Mouse (Mus musculus) liver, embryonic 16.5 days (tissue): ENCODE measurements around the gene Mrpl38. TPM values are rescaled to one million over a fixed set of nuclear protein-coding genes. Genes with fewer than 3 reads are reported as not detected.

ENCODE experiments used
- ATAC-seq: fragments of 200-750 bp; cut with Nextera tagmentation; 2 replicates; pipeline ENCODE4 v1.8.0; 2017; ENCODE audit warnings: low read depth, mild to moderate bottlenecking, moderate number of reproducible peaks, moderate library complexity
- H3K27ac ChIP-seq: fragments of 300-500 bp; sonication (generic); 2 replicates; pipeline ENCODE4 v1.5.1; 2014; ENCODE audit warnings: mild to moderate bottlenecking, low read length
- H3K27me3 ChIP-seq: fragments of 300-500 bp; sonication (generic); 2 replicates; pipeline ENCODE4 v1.6.1; 2014; ENCODE audit warnings: low read depth, low read length, mixed read lengths; ENCODE audit not compliant: control insufficient read depth, insufficient read depth
- H3K36me3 ChIP-seq: fragments of 300-500 bp; sonication (generic); 2 replicates; pipeline ENCODE4 v1.6.1; 2014; ENCODE audit warnings: mild to moderate bottlenecking; ENCODE audit not compliant: control insufficient read depth, insufficient read depth
- H3K4me1 ChIP-seq: fragments of 300-500 bp; sonication (generic); 2 replicates; pipeline ENCODE4 v1.6.1; 2014; ENCODE audit warnings: low read depth, low read length, mixed read lengths; ENCODE audit not compliant: control insufficient read depth
- H3K4me2 ChIP-seq: fragments of 300-500 bp; sonication (generic); 2 replicates; pipeline ENCODE4 v1.6.1; 2014; ENCODE audit warnings: low read depth, low read length, mixed read lengths
- H3K4me3 ChIP-seq: fragments of 300-500 bp; sonication (generic); 2 replicates; pipeline ENCODE4 v1.5.1; 2014; ENCODE audit warnings: low read depth, mild to moderate bottlenecking, low read length
- H3K9ac ChIP-seq: fragments of 300-500 bp; sonication (generic); 2 replicates; pipeline ENCODE4 v1.6.1; 2014; ENCODE audit warnings: low read depth, low read length
- H3K9me3 ChIP-seq: fragments of 300-500 bp; sonication (generic); replicated peaks from 2 replicates; pipeline ENCODE4 v1.6.1; 2016; ENCODE audit warnings: low read length; ENCODE audit not compliant: control insufficient read depth
- WGBS: fragments of 180-500 bp; shearing (Covaris S2); extraction: QIAGEN DNeasy Blood & Tissue Kit; methylation state at CpG from one replicate; pipeline ENCODE4 v1.1.7; 2014; ENCODE audit not compliant: insufficient replicate concordance; 5-methylcytosine and 5-hydroxymethylcytosine counted together
- polyA plus RNA-seq: library from polyadenylated mRNA; unstranded; fragments of >200 nt; fragmentation: Nextera tagmentation; extraction: Ambion mirVana; gene quantifications from 2 replicates; pipeline ENCODE4 v1.2.1, GENCODE M21; 2015

The Mrpl38 gene
- polyA plus RNA-seq, 1 experiment from 2014 or later = 44.4 TPM

- Histone ChIP-seq H3K4me1 (peaks cover 20% of the 10 kb centered on the region), H3K9ac (no peak overlapping the region), H3K4me2 (no peak overlapping the region), H3K27me3 (no peaks in the 10 kb centered on the region), H3K36me3 (no peaks in the 10 kb centered on the region; the same call in 1 of the 2 replicates), H3K27ac (no peak overlapping the region), H3K4me3 (no peak overlapping the region), H3K9me3 (no peaks in the 10 kb centered on the region)
- WGBS = 79% methylated on average over 20 of the region's 20 CpGs
- no peak for ATAC-seq
Observed at GRCm38 (mm10) chr11:116148761-116149221, 10.1 kb upstream of the Mrpl38 start.

DNA sequence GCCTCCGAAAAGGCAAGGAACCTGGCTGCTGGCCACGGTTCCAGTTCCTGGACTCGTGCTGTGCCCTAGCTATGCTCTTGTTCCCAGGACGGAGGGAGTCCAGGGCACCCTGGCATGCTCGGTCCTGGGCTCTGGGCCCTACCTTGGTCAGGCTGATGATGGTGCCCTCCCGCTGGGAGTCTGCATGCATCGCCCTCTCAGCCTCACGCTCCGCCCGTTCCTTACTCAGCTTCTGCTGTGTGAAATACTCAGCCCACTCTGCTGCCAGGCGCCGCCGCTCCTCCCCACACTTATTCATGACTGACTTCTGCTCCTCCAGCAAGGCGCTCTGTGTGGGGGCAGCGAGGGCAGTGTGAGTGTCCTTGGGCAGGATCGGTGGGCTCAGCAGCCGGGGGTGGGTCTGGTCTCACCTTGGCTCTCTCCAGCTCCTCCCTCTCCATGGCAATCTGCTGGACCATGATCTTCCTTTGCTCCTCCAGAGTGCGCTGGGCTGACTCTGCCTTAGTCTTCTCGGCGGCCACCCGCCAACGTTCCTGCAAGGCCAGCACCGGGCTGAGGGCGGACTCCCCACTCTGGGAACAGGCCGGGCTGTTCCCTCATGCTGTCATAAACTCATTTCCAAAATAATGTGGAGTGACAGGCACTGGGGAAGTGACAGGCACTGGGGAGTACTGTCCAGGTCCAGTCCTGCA, 7.8 kb upstream of the Mrpl38 start:
- H3K9ac ChIP-seq = no peak overlapping the region
- ATAC-seq = no peak
- H3K27ac ChIP-seq = no peak overlapping the region
- H3K36me3 ChIP-seq = no peaks in the 10 kb centered on the region; the same call in none of the 2 replicates
- H3K9me3 ChIP-seq = no peaks in the 10 kb centered on the region
- no peak overlapping the region for H3K4me3 ChIP-seq
- H3K4me1 ChIP-seq = peaks cover 36% of the 10 kb centered on the region
- WGBS = 81% methylated on average over 25 of the region's 25 CpGs
- no peak overlapping the region for H3K4me2 ChIP-seq
- H3K27me3 ChIP-seq = no peaks in the 10 kb centered on the region

- Histone ChIP-seq H3K9ac (no peak overlapping the region), H3K4me2 (no peak overlapping the region), H3K4me3 (no peak overlapping the region), H3K9me3 (no peaks in the 10 kb centered on the region), H3K27me3 (no peaks in the 10 kb centered on the region), H3K36me3 (no peaks in the 10 kb centered on the region; the same call in none of the 2 replicates), H3K4me1 (peaks cover 28% of the 10 kb centered on the region), H3K27ac (no peak overlapping the region)
- ATAC-seq = no peak
- WGBS = 84% methylated on average over 18 of the region's 18 CpGs
Observed at GRCm38 (mm10) chr11:116145481-116146293, 7.0 kb upstream of the Mrpl38 start.

GRCm38 (mm10) chr11:116143468-116143867, 4.8 kb upstream of the Mrpl38 start:
- H3K9ac ChIP-seq = peak overlapping the region; percentile 19; the same call in 1 of the 2 replicates
- no peaks in the 10 kb centered on the region for H3K27me3 ChIP-seq
- WGBS = 62% methylated on average over 3 of the region's 3 CpGs
- H3K4me2 ChIP-seq = peak overlapping the region; percentile 6; the same call in 1 of the 2 replicates
- H3K27ac ChIP-seq = peak overlapping the region; percentile 50
- no peaks in the 10 kb centered on the region; the same call in none of the 2 replicates for H3K36me3 ChIP-seq
- peaks cover 33% of the 10 kb centered on the region for H3K4me1 ChIP-seq
- H3K9me3 ChIP-seq = no peaks in the 10 kb centered on the region
- no peak overlapping the region for H3K4me3 ChIP-seq
- peak; percentile 8; the same call in 1 of the 2 replicates for ATAC-seq

- H3K4me2 ChIP-seq = peak overlapping the region; percentile 6; the same call in 1 of the 2 replicates
Observed at GRCm38 (mm10) chr11:116142211-116142991, 3.7 kb upstream of the Mrpl38 start.

GRCm38 (mm10) chr11:116138096-116138467, 586 bp downstream of the Mrpl38 start:
- under 1% methylated on average over 20 of the region's 20 CpGs for WGBS
- no peak for ATAC-seq
- H3K4me3 ChIP-seq = peak overlapping the region; percentile 86
- peak overlapping the region; percentile 71 for H3K27ac ChIP-seq
- H3K4me1 ChIP-seq = peaks cover 33% of the 10 kb centered on the region
- no peaks in the 10 kb centered on the region; the same call in 1 of the 2 replicates for H3K36me3 ChIP-seq
- peak overlapping the region; percentile 86 for H3K9ac ChIP-seq
- H3K4me2 ChIP-seq = peak overlapping the region; percentile 90
- no peaks in the 10 kb centered on the region for H3K27me3 ChIP-seq
- no peaks in the 10 kb centered on the region for H3K9me3 ChIP-seq

More at GRCm38 (mm10) chr11:116142211-116142991, 3.7 kb upstream of the Mrpl38 start:
- no peaks in the 10 kb centered on the region for H3K9me3 ChIP-seq
- peak overlapping the region; percentile 50 for H3K27ac ChIP-seq
- peak; percentile 44 for ATAC-seq
- no peaks in the 10 kb centered on the region for H3K27me3 ChIP-seq
- no peaks in the 10 kb centered on the region; the same call in none of the 2 replicates for H3K36me3 ChIP-seq
- H3K9ac ChIP-seq = peak overlapping the region; percentile 19; the same call in 1 of the 2 replicates
- 61% methylated on average over 10 of the region's 10 CpGs for WGBS
- no peak overlapping the region for H3K4me3 ChIP-seq
- peaks cover 40% of the 10 kb centered on the region for H3K4me1 ChIP-seq

GRCm38 (mm10) chr11:116134171-116134570, 4.5 kb downstream of the Mrpl38 start:
- Histone ChIP-seq H3K27me3 (no peaks in the 10 kb centered on the region), H3K4me2 (no peak overlapping the region), H3K4me3 (no peak overlapping the region), H3K36me3 (no peaks in the 10 kb centered on the region), H3K9ac (no peak overlapping the region), H3K27ac (no peak overlapping the region), H3K4me1 (peaks cover 37% of the 10 kb centered on the region), H3K9me3 (no peaks in the 10 kb centered on the region)
- 77% methylated on average over 10 of the region's 10 CpGs for WGBS
- ATAC-seq = no peak

GRCm38 (mm10) chr11:116133497-116133896, 5.2 kb downstream of the Mrpl38 start:
- Histone ChIP-seq H3K9me3 (no peaks in the 10 kb centered on the region), H3K4me2 (no peak overlapping the region), H3K9ac (no peak overlapping the region), H3K36me3 (no peaks in the 10 kb centered on the region), H3K27ac (no peak overlapping the region), H3K4me1 (peaks cover 34% of the 10 kb centered on the region), H3K27me3 (no peaks in the 10 kb centered on the region), H3K4me3 (no peak overlapping the region)
- WGBS = 63% methylated on average over 5 of the region's 5 CpGs
- ATAC-seq = no peak
